Mouse (Mus musculus): ENCODE data around the gene Pagr1a. TPM values are rescaled to one million over a fixed set of nuclear protein-coding genes. Genes with fewer than 3 reads are reported as not detected.
A peak's percentile ranks its signal among the peaks of the same experiment; 100 is the strongest.

Pagr1a gene
- polyA plus RNA-seq, 1 experiment from 2014 or later = 103 TPM

DNA sequence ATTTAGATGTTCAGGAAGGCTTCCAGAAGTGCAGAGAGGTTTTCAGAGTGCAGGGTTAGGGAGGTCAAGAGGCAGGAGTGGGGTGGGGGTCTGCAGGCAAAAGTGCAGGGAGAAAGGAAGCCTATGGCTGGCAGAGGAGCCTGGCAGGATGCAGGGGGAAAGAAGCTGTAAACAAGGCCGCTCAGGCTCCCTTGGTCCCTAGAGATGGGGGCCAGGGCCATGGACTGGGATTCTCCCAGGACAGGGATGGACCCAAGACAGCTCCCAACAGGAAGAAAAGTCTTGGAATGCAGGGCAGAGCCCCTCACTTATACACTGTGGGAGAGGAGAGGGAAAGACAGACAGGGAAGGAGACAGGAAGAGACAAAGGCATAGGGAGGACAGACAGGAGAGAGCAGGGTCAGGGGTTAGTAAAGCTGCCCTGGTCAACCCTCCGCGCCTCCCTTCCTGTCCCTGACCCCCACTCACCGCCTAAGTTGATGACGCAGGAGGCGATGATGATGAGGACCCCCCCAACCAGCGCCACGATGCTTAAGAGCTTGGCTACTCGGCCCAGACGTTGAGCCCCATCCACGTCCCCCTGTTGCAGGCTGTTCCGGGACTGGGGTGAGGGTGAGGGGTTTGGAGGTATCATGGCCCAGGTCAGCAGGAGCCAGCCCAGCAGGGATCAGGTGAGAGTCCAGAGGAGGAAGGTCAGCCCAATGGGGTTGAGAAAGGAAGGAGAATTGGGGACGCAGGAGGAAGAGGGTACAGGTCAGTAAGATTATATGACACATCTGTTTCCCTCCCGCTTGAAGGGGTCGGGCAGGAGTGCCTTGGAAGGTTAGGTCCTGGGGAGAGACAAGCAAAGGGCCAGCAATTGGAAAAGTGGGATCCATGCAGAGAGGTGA is 1.5 kb upstream of the Pagr1a start:
- Histone ChIP-seq H3K4me3 (peak overlapping the region; percentile 88; the same call in 1 of the 2 replicates), H3K27ac (replicated peaks) (peak overlapping the region; percentile 96), H3K4me1 (peaks cover 98% of the 10 kb centered on the region), H3K9me3 (replicated peaks) (no peaks in the 10 kb centered on the region), H3K27me3 (ENCODE audit: low read depth, poor library complexity, severe bottlenecking) (no peaks in the 10 kb centered on the region), H3K36me3 (peaks cover 45% of the 10 kb centered on the region)
- no peak for DNase-seq (ENCODE audit: low spot score)
- WGBS = 79% methylated on average over 15 of the region's 15 CpGs

DNA sequence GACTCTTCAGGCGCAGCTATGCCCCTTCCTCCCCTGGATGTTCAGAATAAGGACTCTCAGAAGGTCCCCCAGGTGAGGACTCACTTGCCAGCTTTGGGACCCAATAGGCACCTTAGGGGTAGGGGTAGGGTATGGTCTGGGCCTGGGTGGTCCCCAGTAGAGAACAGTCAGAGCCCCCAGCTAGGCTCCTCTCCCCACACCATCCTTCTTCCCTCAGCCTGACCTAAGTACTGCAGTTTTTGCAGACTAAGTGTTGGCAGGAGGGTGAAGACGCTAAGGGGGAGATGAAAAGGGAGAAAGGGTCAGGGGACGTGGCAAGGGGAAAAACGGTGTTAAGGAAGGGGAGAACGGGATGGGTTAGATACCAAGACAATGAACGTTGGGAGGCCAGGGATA is 796 bp upstream of the Pagr1a start:
- H3K9me3 ChIP-seq (replicated peaks) = no peaks in the 10 kb centered on the region
- peak overlapping the region; percentile 14; the same call in 1 of the 2 replicates for H3K4me3 ChIP-seq
- H3K4me1 ChIP-seq = peaks cover 91% of the 10 kb centered on the region
- no peak for DNase-seq (ENCODE audit: low spot score)
- H3K27ac ChIP-seq (replicated peaks) = peak overlapping the region; percentile 96
- H3K27me3 ChIP-seq (ENCODE audit: low read depth, poor library complexity, severe bottlenecking) = no peaks in the 10 kb centered on the region
- 65% methylated on average over 6 of the region's 6 CpGs for WGBS
- peaks cover 45% of the 10 kb centered on the region for H3K36me3 ChIP-seq

DNA sequence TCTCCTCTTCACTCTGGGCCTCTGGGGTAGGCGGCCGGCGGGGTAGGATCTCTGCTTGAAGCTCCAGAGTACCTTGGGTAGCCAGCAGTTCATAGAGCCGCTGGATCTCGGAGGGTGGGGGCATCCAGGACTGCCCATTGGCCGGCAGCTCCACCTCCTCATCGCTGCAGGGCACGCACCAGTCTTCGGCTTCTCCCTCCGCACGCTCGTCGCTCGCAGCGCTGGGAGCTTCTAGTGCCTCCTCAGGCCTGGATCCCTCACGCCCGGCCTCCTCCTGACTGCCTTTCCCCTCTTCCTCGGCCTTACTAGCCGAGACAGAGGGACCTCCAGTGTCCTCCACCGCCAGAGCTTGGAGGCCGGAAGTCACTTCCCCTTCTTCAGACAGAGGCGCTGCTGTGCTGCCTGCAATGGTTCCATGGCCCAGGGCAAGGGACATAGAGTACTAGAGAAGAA is 640 bp downstream of the Pagr1a start:
- Histone ChIP-seq H3K4me3 (peak overlapping the region; percentile 91), H3K27ac (replicated peaks) (peak overlapping the region; percentile 96), H3K27me3 (ENCODE audit: low read depth, poor library complexity, severe bottlenecking) (no peaks in the 10 kb centered on the region), H3K36me3 (peaks cover 44% of the 10 kb centered on the region), H3K9me3 (replicated peaks) (no peaks in the 10 kb centered on the region), H3K4me1 (peaks cover 80% of the 10 kb centered on the region)
- no peak for DNase-seq (ENCODE audit: low spot score)
- WGBS = under 1% methylated on average over 22 of the region's 22 CpGs

DNA sequence TGATC is 869 bp downstream of the Pagr1a start, which contains the start of gene Pagr1b:
Pagr1b (minus strand) TSS at position 4 of the 5 bp plus-strand sequence.
- DNase-seq (ENCODE audit: low spot score) = no peak
- Histone ChIP-seq H3K36me3 (peaks cover 43% of the 10 kb centered on the region), H3K4me1 (peaks cover 79% of the 10 kb centered on the region), H3K27ac (replicated peaks) (peak within 1 kb of the TSS; percentile 96), H3K4me3 (peak within 1 kb of the TSS; percentile 91), H3K27me3 (ENCODE audit: low read depth, poor library complexity, severe bottlenecking) (no peaks in the 10 kb centered on the region), H3K9me3 (replicated peaks) (no peaks in the 10 kb centered on the region)

DNA sequence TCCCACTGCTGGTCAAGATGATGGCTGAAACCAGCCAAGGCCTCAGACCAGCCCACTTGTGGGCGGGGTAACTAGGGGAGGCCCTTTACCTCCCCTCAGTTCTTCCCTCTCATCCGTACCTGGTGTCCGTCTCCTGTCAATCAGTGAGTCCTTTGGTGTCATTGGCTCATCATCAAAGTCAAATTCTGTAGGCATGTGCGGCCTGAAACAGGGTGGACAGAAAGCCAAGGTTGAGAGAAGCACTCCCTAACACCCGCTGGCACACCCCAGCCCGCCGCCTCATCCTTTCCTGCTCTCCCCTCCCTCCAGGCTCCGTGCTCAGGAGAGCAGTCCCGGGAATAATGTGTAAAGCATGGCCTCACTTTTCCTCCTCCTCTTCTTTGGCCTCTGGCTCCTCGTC is 1.1 kb downstream of the Pagr1a start:
- peaks cover 43% of the 10 kb centered on the region for H3K36me3 ChIP-seq
- 3% methylated on average over 10 of the region's 10 CpGs for WGBS
- H3K4me1 ChIP-seq = peaks cover 77% of the 10 kb centered on the region

DNA sequence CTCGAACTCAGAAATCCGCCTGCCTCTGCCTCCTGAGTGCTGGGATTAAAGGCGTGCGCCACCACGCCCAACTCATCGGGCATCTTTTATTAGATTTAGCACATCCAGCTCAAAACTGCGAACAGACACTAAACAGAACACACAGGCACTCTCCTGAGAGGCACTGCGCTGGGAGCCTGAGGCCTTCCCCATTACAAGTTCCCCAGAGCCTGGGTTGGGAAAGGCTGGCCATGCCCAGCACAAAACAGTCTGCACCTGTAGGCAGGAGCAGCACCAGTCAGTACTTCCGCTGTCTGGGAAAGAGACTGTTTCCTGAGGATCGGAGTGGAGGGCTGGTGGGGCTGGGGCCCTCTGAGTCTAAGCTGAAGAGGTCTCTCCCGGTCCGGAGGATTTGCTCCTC is 2.2 kb downstream of the Pagr1a start:
- Histone ChIP-seq H3K27me3 (ENCODE audit: low read depth, poor library complexity, severe bottlenecking) (no peaks in the 10 kb centered on the region), H3K27ac (replicated peaks) (peak overlapping the region; percentile 38; the same call in 1 of the 2 replicates), H3K4me3 (peak overlapping the region; percentile 91), H3K9me3 (replicated peaks) (no peaks in the 10 kb centered on the region), H3K4me1 (peaks cover 66% of the 10 kb centered on the region), H3K36me3 (peaks cover 47% of the 10 kb centered on the region)
- DNase-seq (ENCODE audit: low spot score) = no peak
- WGBS = 93% methylated on average over 12 of the region's 12 CpGs

More for the DNA sequence above, 1.1 kb downstream of the Pagr1a start:
- Histone ChIP-seq H3K27me3 (ENCODE audit: low read depth, poor library complexity, severe bottlenecking) (no peaks in the 10 kb centered on the region), H3K9me3 (replicated peaks) (no peaks in the 10 kb centered on the region), H3K4me3 (peak overlapping the region; percentile 91), H3K27ac (replicated peaks) (peak overlapping the region; percentile 96)
- peak; percentile 51 for DNase-seq (ENCODE audit: low spot score)

DNA sequence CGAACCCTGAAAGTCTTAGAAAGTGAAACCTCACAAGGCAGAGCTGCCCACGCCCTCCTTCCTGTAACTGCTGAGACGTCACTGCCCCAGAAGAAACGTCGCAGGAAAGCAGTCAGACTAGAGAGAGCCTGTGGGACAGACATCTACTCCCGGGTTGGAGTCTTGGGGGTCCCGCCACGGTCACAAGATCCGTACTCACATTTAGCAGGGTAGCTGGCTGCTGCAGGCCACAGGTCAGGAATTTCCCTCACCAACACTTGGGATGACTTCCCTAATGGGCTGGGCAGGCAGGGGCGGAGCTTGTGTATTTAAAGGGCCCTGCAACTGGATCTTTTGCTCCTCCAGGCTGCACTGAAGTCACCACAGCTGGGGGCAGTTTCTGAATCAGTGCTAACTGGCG is 2.8 kb downstream of the Pagr1a start, which contains the start of gene Mvp:
Mvp (minus strand) TSS at position 302 of the 400 bp plus-strand sequence.
- peak within 1 kb of the TSS; percentile 38 for H3K27ac ChIP-seq (replicated peaks)
- H3K4me1 ChIP-seq = peaks cover 60% of the 10 kb centered on the region
- peak within 1 kb of the TSS; percentile 91 for H3K4me3 ChIP-seq

DNA sequence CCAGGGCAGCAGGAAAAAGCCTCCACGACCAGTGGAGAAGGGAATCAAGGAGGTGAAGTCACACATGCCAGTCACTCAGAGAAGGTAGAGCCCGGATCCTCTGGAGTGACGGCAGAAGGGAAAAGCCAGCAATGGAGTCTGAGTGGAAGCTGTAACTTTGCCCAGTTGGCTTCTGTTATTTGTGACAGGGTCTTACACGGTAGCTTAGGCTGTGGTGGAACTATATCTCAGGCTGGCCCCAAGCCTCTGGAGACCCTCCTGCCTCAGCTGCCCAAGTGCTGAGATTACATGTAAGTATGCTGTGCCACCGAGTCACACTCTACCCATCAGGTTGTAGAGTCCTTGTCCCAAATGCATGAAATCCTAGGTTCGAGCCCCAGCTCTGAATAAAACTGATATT is 3.8 kb downstream of the Pagr1a start:
- H3K9me3 ChIP-seq (replicated peaks) = no peaks in the 10 kb centered on the region
- H3K27me3 ChIP-seq (ENCODE audit: low read depth, poor library complexity, severe bottlenecking) = no peaks in the 10 kb centered on the region
- peaks cover 47% of the 10 kb centered on the region for H3K36me3 ChIP-seq
- WGBS = 95% methylated on average over 6 of the region's 6 CpGs
- 0 out of 2 replicates have a peak overlapping the region, but pooled peaks have one; percentile 3 for H3K4me3 ChIP-seq
- H3K4me1 ChIP-seq = peaks cover 58% of the 10 kb centered on the region
- DNase-seq (ENCODE audit: low spot score) = no peak
- H3K27ac ChIP-seq (replicated peaks) = no peak overlapping the region

More for the DNA sequence above, 2.8 kb downstream of the Pagr1a start, which contains the start of gene Mvp:
- peaks cover 47% of the 10 kb centered on the region for H3K36me3 ChIP-seq
- DNase-seq (ENCODE audit: low spot score) = no peak
- no peaks in the 10 kb centered on the region for H3K27me3 ChIP-seq (ENCODE audit: low read depth, poor library complexity, severe bottlenecking)
- H3K9me3 ChIP-seq (replicated peaks) = no peaks in the 10 kb centered on the region
- 79% methylated on average over 11 of the region's 11 CpGs for WGBS

DNA sequence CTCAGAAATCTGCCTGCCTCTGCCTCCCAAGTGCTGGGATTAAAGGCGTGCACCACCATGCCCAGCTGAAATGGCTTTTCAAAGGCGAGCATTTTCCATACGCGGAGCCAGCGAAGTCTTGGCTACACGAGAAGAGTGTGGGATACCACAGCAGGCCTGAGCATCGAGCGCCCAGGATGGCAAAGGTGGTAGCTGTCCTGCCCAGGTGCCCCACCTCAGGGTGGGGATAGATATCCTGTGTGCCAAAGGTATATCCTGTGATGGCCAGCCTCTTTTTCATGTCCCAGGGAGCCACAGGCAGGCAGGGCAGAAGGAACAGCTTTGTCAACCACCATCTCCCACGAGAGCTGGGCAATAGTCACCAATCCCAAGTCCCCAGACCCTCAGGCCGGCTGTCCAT is 4.3 kb downstream of the Pagr1a start:
- Histone ChIP-seq H3K9me3 (replicated peaks) (no peaks in the 10 kb centered on the region), H3K4me3 (0 out of 2 replicates have a peak overlapping the region, but pooled peaks have one; percentile 3), H3K27me3 (ENCODE audit: low read depth, poor library complexity, severe bottlenecking) (no peaks in the 10 kb centered on the region), H3K4me1 (peaks cover 55% of the 10 kb centered on the region), H3K27ac (replicated peaks) (no peak overlapping the region), H3K36me3 (peaks cover 47% of the 10 kb centered on the region)
- WGBS = 96% methylated on average over 10 of the region's 10 CpGs
- no peak for DNase-seq (ENCODE audit: low spot score)

DNA sequence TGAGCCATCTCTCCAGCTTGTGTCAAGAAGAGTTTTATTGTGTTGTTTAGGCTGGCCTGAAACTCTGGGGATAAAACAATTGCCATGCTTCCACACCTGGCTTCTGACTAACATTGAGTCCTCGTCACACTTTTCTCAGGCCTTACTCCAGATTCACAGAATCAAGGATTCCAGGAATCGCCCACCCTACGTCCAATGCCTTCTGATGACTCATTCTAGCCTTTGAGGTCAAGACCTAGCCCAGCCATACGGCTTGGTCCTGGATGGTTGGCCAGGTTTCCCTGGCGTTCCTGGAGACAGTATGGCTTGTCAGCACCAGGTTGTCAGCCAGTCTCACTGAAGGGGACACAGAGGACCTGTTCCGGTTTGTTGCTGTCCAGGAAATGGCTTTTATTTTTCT is 4.8 kb downstream of the Pagr1a start:
- peaks cover 50% of the 10 kb centered on the region for H3K4me1 ChIP-seq
- H3K36me3 ChIP-seq = peaks cover 47% of the 10 kb centered on the region

DNA sequence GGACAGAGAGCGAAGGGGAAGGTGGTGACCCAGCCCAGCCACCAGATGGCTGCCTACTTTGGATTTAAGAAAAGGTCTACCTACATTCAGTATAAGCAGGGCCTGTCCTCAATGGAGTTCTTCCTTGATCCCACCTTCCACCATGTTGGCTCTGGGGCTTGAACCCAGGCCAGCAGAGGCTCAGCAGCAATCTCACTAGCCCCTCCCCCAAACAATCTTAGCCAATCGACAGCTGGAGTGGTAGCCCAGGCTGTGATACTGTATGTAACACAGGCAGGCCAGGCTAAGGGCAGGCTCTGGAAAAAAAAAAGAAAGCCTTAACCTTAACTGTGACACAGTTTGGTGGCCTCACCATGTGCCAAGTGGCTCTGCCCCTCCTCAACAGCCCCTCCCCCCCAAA is 5.4 kb downstream of the Pagr1a start:
- Histone ChIP-seq H3K9me3 (replicated peaks) (no peaks in the 10 kb centered on the region), H3K4me3 (no peak overlapping the region), H3K4me1 (peaks cover 44% of the 10 kb centered on the region), H3K27ac (replicated peaks) (peak overlapping the region; percentile 10; the same call in 1 of the 2 replicates), H3K36me3 (peaks cover 47% of the 10 kb centered on the region), H3K27me3 (ENCODE audit: low read depth, poor library complexity, severe bottlenecking) (no peaks in the 10 kb centered on the region)
- WGBS = 70% methylated on average over 2 of the region's 2 CpGs
- no peak for DNase-seq (ENCODE audit: low spot score)

More for the DNA sequence above, 4.8 kb downstream of the Pagr1a start:
- Histone ChIP-seq H3K9me3 (replicated peaks) (no peaks in the 10 kb centered on the region), H3K4me3 (no peak overlapping the region), H3K27me3 (ENCODE audit: low read depth, poor library complexity, severe bottlenecking) (no peaks in the 10 kb centered on the region), H3K27ac (replicated peaks) (no peak overlapping the region)
- no peak for DNase-seq (ENCODE audit: low spot score)
- WGBS = 90% methylated on average over 6 of the region's 6 CpGs

DNA sequence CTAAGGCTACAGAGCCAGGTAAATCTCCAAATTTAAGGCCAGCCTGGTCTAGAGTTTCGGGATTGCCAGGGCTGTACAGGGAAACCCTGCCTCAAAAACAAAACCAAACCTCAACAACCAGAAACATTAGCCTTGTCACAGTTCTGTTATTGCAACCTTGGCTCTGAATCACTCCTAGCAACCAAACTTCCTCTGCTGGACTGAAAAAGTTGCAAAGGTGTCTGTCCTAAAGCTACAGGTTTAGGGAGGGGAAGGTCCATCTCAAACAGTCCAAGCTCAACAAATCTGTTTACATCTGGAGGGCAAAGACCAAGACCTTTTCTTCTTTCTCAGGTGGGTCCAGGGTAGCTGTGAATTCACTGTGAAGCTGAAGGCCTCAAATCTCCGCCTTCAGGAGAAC is 6.1 kb downstream of the Pagr1a start:
- Histone ChIP-seq H3K27me3 (ENCODE audit: low read depth, poor library complexity, severe bottlenecking) (no peaks in the 10 kb centered on the region), H3K4me1 (peaks cover 38% of the 10 kb centered on the region), H3K4me3 (no peak overlapping the region), H3K9me3 (replicated peaks) (no peaks in the 10 kb centered on the region), H3K36me3 (peaks cover 47% of the 10 kb centered on the region), H3K27ac (replicated peaks) (no peak overlapping the region)
- no peak for DNase-seq (ENCODE audit: low spot score)
- WGBS = 98% methylated on average over 2 of the region's 2 CpGs

DNA sequence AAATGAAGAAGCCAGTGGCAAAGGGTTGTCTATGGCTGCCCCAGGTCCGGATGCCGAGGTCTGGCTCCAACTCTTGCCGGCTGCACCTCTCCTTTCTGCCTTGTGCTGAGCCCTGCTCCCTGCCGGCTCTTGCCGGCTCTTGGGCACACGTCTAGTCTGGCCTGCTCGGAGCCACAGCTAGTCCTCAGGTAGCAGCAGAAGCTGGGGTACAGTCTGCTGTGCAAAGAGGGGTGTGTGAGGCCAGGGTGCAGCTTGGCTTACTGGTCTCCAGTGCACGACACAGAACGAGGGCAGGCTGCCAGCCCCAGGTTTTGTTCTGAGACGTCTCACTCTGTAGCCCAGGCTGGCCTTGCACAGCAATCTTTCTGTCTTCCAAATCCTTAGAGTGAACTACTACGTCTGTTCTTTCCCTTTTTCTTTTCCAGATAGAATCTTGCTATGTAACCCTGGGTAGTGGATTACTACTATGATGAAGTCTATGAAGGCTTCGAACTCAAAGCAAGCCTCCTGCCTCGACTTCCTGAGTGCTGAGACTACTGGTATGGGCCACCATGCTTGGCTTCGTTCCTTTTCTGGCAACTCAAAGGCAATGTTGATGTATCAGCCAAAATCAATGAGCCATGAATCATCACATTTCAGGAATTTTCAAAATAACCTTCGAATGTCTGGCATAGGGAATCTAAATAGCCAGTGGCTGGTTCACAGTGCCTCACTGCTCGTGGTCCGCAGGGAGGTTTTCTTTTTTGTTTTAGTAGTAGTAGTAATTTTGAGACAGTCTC is 7.7 kb downstream of the Pagr1a start:
- Histone ChIP-seq H3K4me3 (no peak overlapping the region), H3K27me3 (ENCODE audit: low read depth, poor library complexity, severe bottlenecking) (no peaks in the 10 kb centered on the region), H3K4me1 (peaks cover 22% of the 10 kb centered on the region), H3K36me3 (peaks cover 33% of the 10 kb centered on the region), H3K27ac (replicated peaks) (peak overlapping the region; percentile 75), H3K9me3 (replicated peaks) (no peaks in the 10 kb centered on the region)
- DNase-seq (ENCODE audit: low spot score) = no peak
- 86% methylated on average over 17 of the region's 17 CpGs for WGBS

All from midbrain, embryonic 10.5 days (tissue).